Mouse (Mus musculus) heart, adult 2 months (tissue): Measurements from ENCODE around the gene Olfr875.

ENCODE experiments used
- CTCF ChIP-seq: fragments of 200-600 bp; IDR thresholded peaks from 2 replicates; pipeline ENCODE4 v1.8.1; 2022; ENCODE audit warnings: antibody characterized with exemption, mild to moderate bottlenecking, moderate library complexity
- POLR2A ChIP-seq: fragments of 200-500 bp; IDR thresholded peaks from 2 replicates; pipeline ENCODE4 v1.6.1; 2011; ENCODE audit warnings: mild to moderate bottlenecking, low read depth, low read length, control low read depth; ENCODE audit not compliant: insufficient read depth

- TF ChIP-seq CTCF (no peak), POLR2A (no peak)
Measured at GRCm38 (mm10) chr9:37808456-37808855, 36.8 kb downstream of the Olfr875 start.
